Mouse (Mus musculus) bone marrow, adult 2 months (tissue): ENCODE data around the gene Fam81b. TPM values are rescaled to one million over a fixed set of nuclear protein-coding genes. Genes with fewer than 3 reads are reported as not detected.

ENCODE experiments used
- H3K27ac ChIP-seq: fragments of 200-500 bp; 2 replicates; pipeline ENCODE4 v1.5.1; 2012; ENCODE audit warnings: low read depth, mild to moderate bottlenecking, control low read depth, inconsistent platforms, low read length; ENCODE audit not compliant: control insufficient read depth, poor library complexity, insufficient read depth
- H3K4me1 ChIP-seq: fragments of 200-500 bp; 2 replicates; pipeline ENCODE4 v1.6.1; 2011; ENCODE audit warnings: low read length; ENCODE audit not compliant: control insufficient read depth, insufficient read depth
- H3K4me3 ChIP-seq: fragments of 200-500 bp; replicated peaks from 2 replicates; pipeline ENCODE3; 2011; ENCODE audit warnings: mild to moderate bottlenecking, low read depth, low read length, control low read depth; ENCODE audit not compliant: control insufficient read depth
- CTCF ChIP-seq: fragments of 200-500 bp; IDR thresholded peaks from 2 replicates; pipeline ENCODE4 v1.5.1; 2011; ENCODE audit warnings: low read length, control low read depth; ENCODE audit not compliant: control insufficient read depth, insufficient read depth
- POLR2A ChIP-seq: fragments of 200-500 bp; IDR thresholded peaks from 2 replicates; pipeline ENCODE4 v1.6.1; 2011; ENCODE audit warnings: low read depth, mild to moderate bottlenecking, control low read depth, low read length, borderline replicate concordance; ENCODE audit not compliant: control insufficient read depth
- WGBS: fragments of 180-500 bp; shearing (Covaris S2); methylation state at CpG from one replicate; pipeline ENCODE4 v1.1.7; 2018; 5-methylcytosine and 5-hydroxymethylcytosine counted together
- polyA plus RNA-seq: library from polyadenylated mRNA; stranded (reverse); fragments of >200 nt; gene quantifications from 2 replicates; pipeline ENCODE4 v1.2.4, GENCODE M21; 2011; ENCODE audit warnings: low replicate concordance; ENCODE audit not compliant: missing spikeins, insufficient read depth, insufficient read length

Gene Fam81b
- polyA plus RNA-seq, 1 experiment = not detected

DNA sequence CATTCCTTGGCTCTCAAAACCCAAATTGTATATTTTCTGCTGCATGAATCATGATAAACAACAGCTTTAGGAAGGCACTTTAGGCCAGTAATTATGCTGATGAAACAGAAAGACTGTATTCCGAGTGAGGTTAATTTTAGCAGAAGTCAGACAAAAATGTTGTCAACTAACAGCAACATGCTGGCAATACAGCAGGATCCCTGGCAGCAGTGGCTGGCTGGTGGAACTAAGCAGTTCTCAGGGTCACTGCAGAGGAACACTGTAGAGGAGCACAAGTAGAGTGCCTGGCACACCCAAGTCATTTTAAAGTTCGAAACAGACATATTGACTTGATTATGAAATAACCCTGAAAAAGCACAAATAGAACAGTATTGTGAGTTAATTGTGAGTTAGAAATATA, 2.8 kb downstream of the Fam81b start:
- Histone ChIP-seq H3K4me3 (no peak overlapping the region), H3K27ac (no peak overlapping the region), H3K4me1 (no peaks in the 10 kb centered on the region; the same call in 1 of the 2 replicates)
- WGBS = 79% methylated on average over 2 of the region's 2 CpGs
- no peak for TF ChIP-seq POLR2A
- TF ChIP-seq CTCF = no peak

DNA sequence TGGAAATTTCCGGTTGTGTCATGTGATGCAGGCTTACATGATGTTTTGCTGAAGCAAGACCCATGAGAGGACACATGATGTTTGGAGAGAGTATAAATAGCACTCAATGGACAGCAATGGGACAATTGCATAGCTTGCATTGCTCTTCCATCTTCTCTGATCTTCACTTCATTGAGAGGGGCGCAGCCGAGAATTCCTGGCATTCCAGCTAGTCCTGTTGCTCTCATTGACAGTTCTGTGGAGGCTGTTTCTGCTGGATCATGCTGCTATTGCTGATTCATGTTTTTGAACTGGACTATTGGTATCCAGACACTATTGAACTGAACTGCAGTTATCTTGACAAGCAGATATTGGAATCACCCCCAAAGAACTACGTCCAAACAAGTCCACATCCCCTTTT, 12.8 kb downstream of the Fam81b start:
- H3K4me3 ChIP-seq = no peak overlapping the region
- TF ChIP-seq CTCF (no peak), POLR2A (no peak)
- 84% methylated on average over 4 of the region's 4 CpGs for WGBS

DNA sequence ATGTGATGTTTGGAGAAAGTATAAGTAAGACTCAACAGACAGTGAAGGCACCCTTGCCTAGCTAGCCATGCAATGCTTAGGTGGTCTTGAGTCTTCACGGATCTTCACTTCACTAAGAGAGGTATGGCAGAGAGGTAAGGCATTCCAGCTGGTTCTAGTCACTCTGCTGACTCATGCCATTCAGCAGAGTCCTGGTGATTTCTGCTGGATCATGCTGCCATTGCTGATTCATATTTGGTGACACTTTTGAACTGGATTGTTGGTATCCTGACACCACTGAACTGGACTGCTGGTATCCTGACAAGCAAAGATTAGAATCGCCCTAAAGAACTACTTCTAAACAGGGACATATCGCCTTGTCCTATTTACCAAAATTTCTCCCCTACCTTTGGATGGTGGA, 20.3 kb downstream of the Fam81b start:
- H3K27ac ChIP-seq = no peak overlapping the region
- TF ChIP-seq CTCF = no peak
- no peak for TF ChIP-seq POLR2A
- no peaks in the 10 kb centered on the region for H3K4me1 ChIP-seq
- WGBS = 85% methylated on average over 3 of the region's 3 CpGs
- no peak overlapping the region for H3K4me3 ChIP-seq

More for the DNA sequence above, 12.8 kb downstream of the Fam81b start:
- no peaks in the 10 kb centered on the region for H3K4me1 ChIP-seq
- no peak overlapping the region for H3K27ac ChIP-seq

- Histone ChIP-seq H3K4me3 (no peak overlapping the region), H3K27ac (no peak overlapping the region), H3K4me1 (no peaks in the 10 kb centered on the region)
- WGBS = 71% methylated on average over 5 of the region's 5 CpGs
- TF ChIP-seq CTCF (no peak), POLR2A (no peak)
These were observed 40.4 kb downstream of the Fam81b start for GRCm38 (mm10) chr13:76264361-76265026.

- Histone ChIP-seq H3K27ac (no peak overlapping the region), H3K4me1 (no peaks in the 10 kb centered on the region), H3K4me3 (no peak overlapping the region)
- WGBS = 68% methylated on average over 1 of the region's 1 CpGs
- TF ChIP-seq POLR2A (no peak), CTCF (no peak)
These were observed 46.1 kb downstream of the Fam81b start for GRCm38 (mm10) chr13:76258766-76259165.

DNA sequence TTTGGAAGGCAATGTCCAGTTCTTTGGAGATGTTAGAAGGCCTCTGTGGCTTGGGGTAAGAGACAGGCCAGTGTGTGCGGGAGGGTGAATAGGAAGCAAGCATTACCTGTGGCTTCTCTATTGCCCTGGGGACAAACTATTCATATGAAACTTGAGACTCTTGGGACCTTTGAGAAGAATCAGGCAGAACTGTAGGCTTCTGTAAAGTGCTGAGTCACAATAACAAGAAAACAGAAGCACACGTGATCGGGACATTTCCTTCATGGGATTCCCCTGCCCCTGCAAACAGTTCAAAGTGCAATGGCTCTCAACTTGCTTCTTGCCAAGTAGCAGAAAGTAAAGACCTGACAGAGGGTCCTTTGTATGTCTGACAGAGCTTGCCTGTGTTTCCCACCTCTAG, 48.5 kb downstream of the Fam81b start:
- 13% methylated on average over 3 of the region's 3 CpGs for WGBS

DNA sequence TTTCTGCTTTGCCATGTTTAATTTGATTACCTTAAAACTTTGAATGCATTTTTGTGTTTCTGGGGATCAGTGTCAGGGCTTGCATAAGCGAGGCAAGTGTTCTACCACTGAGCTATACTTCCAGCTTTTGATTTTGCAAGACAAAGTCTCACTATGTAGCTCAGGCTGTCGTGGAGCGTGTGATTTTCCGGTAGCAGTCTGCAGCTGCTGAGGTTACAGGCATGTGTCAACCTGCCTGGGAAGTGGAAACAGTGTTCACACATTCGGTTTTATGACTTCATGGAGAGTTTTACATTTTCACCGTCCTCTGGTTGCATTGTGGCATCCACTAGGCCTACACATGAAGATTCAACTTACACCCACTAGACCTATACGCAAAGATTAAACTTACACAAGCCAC, 54.8 kb downstream of the Fam81b start:
- Histone ChIP-seq H3K4me3 (no peak overlapping the region), H3K27ac (no peak overlapping the region), H3K4me1 (no peaks in the 10 kb centered on the region)
- 79% methylated on average over 7 of the region's 7 CpGs for WGBS
- TF ChIP-seq CTCF (no peak), POLR2A (no peak)

More for the DNA sequence above, 48.5 kb downstream of the Fam81b start:
- TF ChIP-seq CTCF = no peak
- no peak for TF ChIP-seq POLR2A
- Histone ChIP-seq H3K4me3 (no peak overlapping the region), H3K4me1 (no peaks in the 10 kb centered on the region), H3K27ac (no peak overlapping the region)

DNA sequence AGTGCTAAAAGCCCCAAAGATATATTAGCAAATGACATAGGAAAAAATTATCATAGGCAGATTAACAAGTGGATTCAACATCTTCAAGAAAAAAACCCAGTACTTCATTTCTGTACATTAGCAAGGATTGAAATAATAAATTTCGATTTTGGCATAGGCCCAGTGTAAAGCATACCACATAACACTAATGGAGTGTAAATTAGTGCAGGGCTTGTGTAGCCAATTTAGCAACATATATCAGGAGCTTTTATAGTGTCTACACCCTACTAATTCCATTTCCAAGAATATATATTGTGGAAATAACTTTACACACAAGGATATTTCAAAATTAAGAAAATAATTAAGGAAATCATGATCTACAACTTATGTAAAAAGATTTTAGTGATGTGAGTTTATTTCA, 55.8 kb downstream of the Fam81b start:
- H3K4me1 ChIP-seq = no peaks in the 10 kb centered on the region
- H3K27ac ChIP-seq = no peak overlapping the region
- TF ChIP-seq POLR2A (no peak), CTCF (no peak)
- no peak overlapping the region for H3K4me3 ChIP-seq
- 56% methylated on average over 1 of the region's 1 CpGs for WGBS

DNA sequence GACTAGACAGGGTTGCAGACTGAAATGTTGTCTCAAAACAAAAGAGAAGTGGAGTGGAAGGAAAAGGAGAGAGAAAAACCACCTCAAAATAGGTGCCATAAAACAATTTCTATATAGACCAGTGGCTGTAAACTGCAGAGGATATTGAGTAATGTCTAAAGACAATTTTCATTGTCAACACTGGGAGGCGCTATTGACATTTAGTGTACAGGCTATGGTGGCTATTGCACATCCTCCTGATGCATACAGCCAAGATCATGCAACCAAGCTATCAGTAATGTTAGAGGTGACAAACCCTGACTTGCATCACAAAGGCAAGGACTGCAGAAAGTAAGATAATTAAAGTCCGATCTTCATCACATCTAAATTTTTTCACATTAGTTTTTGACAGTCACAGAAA, 89.5 kb downstream of the Fam81b start:
- no peak for TF ChIP-seq CTCF
- TF ChIP-seq POLR2A = no peak
- 39% methylated on average over 2 of the region's 2 CpGs for WGBS
- Histone ChIP-seq H3K27ac (no peak overlapping the region), H3K4me3 (no peak overlapping the region), H3K4me1 (no peaks in the 10 kb centered on the region)
